Mouse (Mus musculus) colon, adult 2 months (tissue): Measurements from ENCODE around the gene Slc25a15. TPM values are rescaled to one million over a fixed set of nuclear protein-coding genes. Genes with fewer than 3 reads are reported as not detected.

Experiments used
- polyA plus RNA-seq: library from polyadenylated mRNA; depleted of rRNA; stranded (reverse); fragments of >200 nt; gene quantifications from 2 replicates; pipeline ENCODE4 v1.2.3, GENCODE M21; 2012; rRNA removed

Slc25a15 gene
- 5.7 and 6.0 TPM in 2 replicates for polyA plus RNA-seq

GRCm38 (mm10) chr8:22398142-22398951 lies at the start of gene Slc25a15:
Gene Slc25a15 (minus strand): TSS chr8:22398597.

GRCm38 (mm10) chr8:22411282-22411702 lies 12.9 kb upstream of the Slc25a15 start, which contains the start of gene Mrps31:
Gene Mrps31 (plus strand): TSS chr8:22411361.

Other genes with a start within 250 kb of the Slc25a15 start
- gene Nek3, start 232.2 kb downstream of the Slc25a15 start, polyA plus RNA-seq, result 2.3 and 2.5 TPM in 2 replicates
- gene Ckap2, start 212.8 kb downstream of the Slc25a15 start, polyA plus RNA-seq, result 2.0 and 3.0 TPM in 2 replicates
- 6.6 and 7.2 TPM in 2 replicates for gene Vps36, start 205.8 kb downstream of the Slc25a15 start, polyA plus RNA-seq
- gene Thsd1, start 171.3 kb downstream of the Slc25a15 start, polyA plus RNA-seq, result 0.85 and 1.1 TPM in 2 replicates
- gene Tpte, start 115.2 kb downstream of the Slc25a15 start, polyA plus RNA-seq, result not detected in 2 replicates
- 4.2 and 4.3 TPM in 2 replicates for gene Mrps31, start 12.8 kb upstream of the Slc25a15 start, polyA plus RNA-seq